Mouse (Mus musculus) intestine, embryonic 14.5 days (tissue): ENCODE results near the gene Itfg1. TPM values are rescaled to one million over a fixed set of nuclear protein-coding genes. Genes with fewer than 3 reads are reported as not detected.
A peak's percentile ranks its signal among the peaks of the same experiment; 100 is the strongest.

Experiments used
- ATAC-seq: fragments of 200-750 bp; cut with Nextera tagmentation; replicated peaks from 2 replicates; pipeline ENCODE4 v1.8.0; 2017; ENCODE audit warnings: low read depth, moderate number of reproducible peaks, moderate TSS enrichment, moderate library complexity; ENCODE audit not compliant: low FRiP score, low TSS enrichment
- DNase-seq: peaks from one replicate; pipeline ENCODE4 v3.0.0-alpha.2; 2018; ENCODE audit warnings: low spot score
- H3K27ac ChIP-seq: fragments of 300-500 bp; sonication (generic); 2 replicates; pipeline ENCODE4 v1.5.1; 2014; ENCODE audit warnings: low read depth, mild to moderate bottlenecking, control low read depth
- H3K27me3 ChIP-seq: fragments of 300-500 bp; sonication (generic); replicated peaks from 2 replicates; pipeline ENCODE4 v1.6.1; 2014; ENCODE audit warnings: low read length, control low read depth; ENCODE audit not compliant: control insufficient read depth, insufficient read depth
- H3K36me3 ChIP-seq: fragments of 300-500 bp; sonication (generic); 2 replicates; pipeline ENCODE4 v1.6.1; 2014; ENCODE audit warnings: low read length, control low read depth; ENCODE audit not compliant: control insufficient read depth, insufficient read depth
- H3K4me1 ChIP-seq: fragments of 300-500 bp; sonication (generic); replicated peaks from 2 replicates; pipeline ENCODE4 v1.6.1; 2014; ENCODE audit warnings: low read length, control low read depth, mixed read lengths; ENCODE audit not compliant: control insufficient read depth, insufficient read depth
- H3K4me2 ChIP-seq: fragments of 300-500 bp; sonication (generic); 2 replicates; pipeline ENCODE4 v1.6.1; 2014; ENCODE audit warnings: low read length
- H3K4me3 ChIP-seq: fragments of 300-500 bp; sonication (generic); 2 replicates; pipeline ENCODE4 v1.5.1; 2014; ENCODE audit warnings: low read depth, low read length, control low read depth, mixed read lengths
- H3K9ac ChIP-seq: fragments of 300-500 bp; sonication (generic); 2 replicates; pipeline ENCODE4 v1.6.1; 2014; ENCODE audit warnings: mild to moderate bottlenecking, low read length
- H3K9me3 ChIP-seq: fragments of 300-500 bp; sonication (generic); 2 replicates; pipeline ENCODE4 v1.6.1; 2016; ENCODE audit warnings: low read length, control low read depth; ENCODE audit not compliant: control insufficient read depth
- WGBS: fragments of 180-500 bp; shearing (Covaris S2); extraction: QIAGEN DNeasy Blood & Tissue Kit; methylation state at CpG from one replicate; pipeline ENCODE4 v1.1.7; 2014; 5-methylcytosine and 5-hydroxymethylcytosine counted together
- microRNA-seq: library from miRNA; unstranded; fragments of <30 nt; microRNA quantifications from one replicate; pipeline ENCODE4, GENCODE M21; 2016
- polyA plus RNA-seq: library from polyadenylated mRNA; unstranded; fragments of >200 nt; fragmentation: Nextera tagmentation; extraction: Ambion mirVana; gene quantifications from 2 replicates; pipeline ENCODE4 v1.2.1, GENCODE M21; 2014

Gene Itfg1
- polyA plus RNA-seq, 1 experiment from 2014 or later = 66.1 TPM

GRCm38 (mm10) chr8:85706988-85707387 is 133.7 kb downstream of the Itfg1 start:
- ATAC-seq = no peak
- WGBS = 83% methylated on average over 2 of the region's 2 CpGs

GRCm38 (mm10) chr8:85700751-85701351 is 139.9 kb downstream of the Itfg1 start, which contains the start of gene Neto2:
Gene Neto2, minus strand, starts transcription at chr8:85700924.
- Histone ChIP-seq H3K9me3 (no peaks in the 10 kb centered on the region), H3K27me3 (0 out of 2 replicates have a peak, but pooled peaks cover 3% of the 10 kb centered on the region), H3K4me3 (peak within 1 kb of the TSS; percentile 61), H3K4me1 (no peaks in the 10 kb centered on the region; the same call in 1 of the 2 replicates), H3K27ac (peak within 1 kb of the TSS; percentile 86), H3K4me2 (peak within 1 kb of the TSS; percentile 86), H3K36me3 (no peaks in the 10 kb centered on the region), H3K9ac (peak within 1 kb of the TSS; percentile 77)
- DNase-seq = peak; percentile 87
- ATAC-seq = peak; percentile 92
- WGBS = 6% methylated on average over 53 of the region's 65 CpGs

More at GRCm38 (mm10) chr8:85706988-85707387, 133.7 kb downstream of the Itfg1 start:
- Histone ChIP-seq H3K4me2 (no peak overlapping the region), H3K4me3 (no peak overlapping the region), H3K27me3 (no peaks in the 10 kb centered on the region), H3K9ac (no peak overlapping the region), H3K9me3 (no peaks in the 10 kb centered on the region), H3K27ac (no peak overlapping the region), H3K4me1 (no peaks in the 10 kb centered on the region), H3K36me3 (no peaks in the 10 kb centered on the region)
- no peak for DNase-seq

GRCm38 (mm10) chr8:85700101-85700750 is 140.5 kb downstream of the Itfg1 start:
- WGBS = under 1% methylated on average over 82 of the region's 84 CpGs
- no peaks in the 10 kb centered on the region; the same call in 1 of the 2 replicates for H3K4me1 ChIP-seq
- H3K9me3 ChIP-seq = no peaks in the 10 kb centered on the region
- peak; percentile 89 for DNase-seq
- H3K27ac ChIP-seq = peak overlapping the region; percentile 86
- peak overlapping the region; percentile 61 for H3K4me3 ChIP-seq
- peak overlapping the region; percentile 77 for H3K9ac ChIP-seq
- H3K36me3 ChIP-seq = no peaks in the 10 kb centered on the region
- 0 out of 2 replicates have a peak, but pooled peaks cover 3% of the 10 kb centered on the region for H3K27me3 ChIP-seq
- peak overlapping the region; percentile 86 for H3K4me2 ChIP-seq
- peak; percentile 97 for ATAC-seq

- WGBS = under 1% methylated on average over 6 of the region's 6 CpGs
- Histone ChIP-seq H3K4me1 (no peaks in the 10 kb centered on the region; the same call in 1 of the 2 replicates), H3K27ac (no peak overlapping the region), H3K9me3 (no peaks in the 10 kb centered on the region), H3K4me2 (peak overlapping the region; percentile 26; the same call in 1 of the 2 replicates), H3K4me3 (no peak overlapping the region), H3K36me3 (no peaks in the 10 kb centered on the region), H3K9ac (no peak overlapping the region), H3K27me3 (0 out of 2 replicates have a peak, but pooled peaks cover 3% of the 10 kb centered on the region)
- DNase-seq (peak; percentile 83), ATAC-seq (peak; percentile 30; the same call in 1 of the 2 replicates)
Measured at GRCm38 (mm10) chr8:85699051-85699450, 141.7 kb downstream of the Itfg1 start.

Small RNAs within 50 kb of the gene (microRNA-seq; reads per million reads assigned to microRNA genes)
- not detected for gene Mir8109

Other genes starting within 250 kb of the Itfg1 start
- 13.9 and 15.1 TPM in 2 replicates for gene Neto2, start 140.0 kb downstream of the Itfg1 start, polyA plus RNA-seq
- gene Phkb, start within 50 bp of the Itfg1 start, polyA plus RNA-seq = 40.5 and 49.1 TPM in 2 replicates